Mouse (Mus musculus) urinary bladder, adult 2 months (tissue): Measurements from ENCODE around the gene Arrdc3. TPM values are rescaled to one million over a fixed set of nuclear protein-coding genes. Genes with fewer than 3 reads are reported as not detected.
"Not testable (repeated sequence)": the region's sequence is repeated elsewhere in the genome, so short reads cannot be mapped to it uniquely, and the experiment has no call there.

Source experiments
- DNase-seq: peaks from one replicate; pipeline ENCODE4 v3.0.0; 2022; ENCODE audit warnings: low spot score
- polyA plus RNA-seq: library from polyadenylated mRNA; depleted of rRNA; stranded (reverse); fragments of >200 nt; gene quantifications from 2 replicates; pipeline ENCODE4 v1.2.3, GENCODE M21; 2012; rRNA removed

The Arrdc3 gene
- polyA plus RNA-seq, result 24.6 and 25.6 TPM in 2 replicates

- DNase-seq, result peak; percentile 96
Observed at GRCm38 (mm10) chr13:80883190-80883589, at the start of gene Arrdc3. Arrdc3 (plus strand) TSS chr13:80883384.

DNA sequence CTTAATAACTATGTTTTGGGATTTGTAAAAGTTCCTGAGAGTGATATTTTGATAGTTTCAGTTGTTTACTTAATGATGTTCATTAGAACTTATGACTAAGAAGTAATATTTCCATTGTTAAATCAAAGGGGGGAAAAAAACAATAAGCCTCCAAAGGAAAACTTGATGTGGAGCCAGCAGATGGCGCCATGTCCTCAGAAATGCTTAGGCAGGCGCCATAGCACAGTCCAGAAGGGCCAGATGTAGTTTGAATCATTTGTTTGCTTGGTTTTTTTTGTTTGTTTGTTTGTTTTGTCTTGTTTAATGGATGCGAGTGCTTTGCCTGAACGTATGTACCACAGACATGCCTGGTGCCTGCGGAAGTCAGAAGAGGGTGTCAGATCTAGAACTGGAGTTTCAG lies 21.0 kb upstream of the Arrdc3 start:
- DNase-seq, result peak; percentile 40

- no peak for DNase-seq
Observed at GRCm38 (mm10) chr13:80864195-80864594, 19.0 kb upstream of the Arrdc3 start.

DNA sequence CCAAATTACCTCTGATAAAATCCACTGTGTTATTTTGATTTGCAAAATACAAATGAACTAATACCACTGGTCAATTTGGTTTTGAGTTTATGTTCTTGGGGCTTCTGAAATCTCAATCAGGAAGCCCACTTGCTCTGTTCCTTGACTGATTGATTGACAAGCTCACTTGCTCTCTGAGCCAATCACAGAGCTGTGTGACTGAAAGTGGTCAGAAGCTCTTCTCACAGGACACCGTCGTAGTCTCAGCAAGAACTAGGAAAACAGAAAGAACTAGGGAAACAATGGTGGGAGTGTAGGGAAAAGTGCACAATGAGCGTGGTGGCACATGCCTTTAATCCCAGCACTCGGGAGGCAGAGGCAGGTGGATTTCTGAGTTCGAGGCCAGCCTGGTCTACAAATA lies 8.1 kb upstream of the Arrdc3 start:
- DNase-seq, result no peak

GRCm38 (mm10) chr13:80880756-80881155 lies 2.4 kb upstream of the Arrdc3 start:
- DNase-seq, result no peak

GRCm38 (mm10) chr13:80881722-80882500 lies 1.3 kb upstream of the Arrdc3 start:
- DNase-seq, result no peak

- DNase-seq, result no peak
Observed at GRCm38 (mm10) chr13:80882716-80883135, 458 bp upstream of the Arrdc3 start.

DNA sequence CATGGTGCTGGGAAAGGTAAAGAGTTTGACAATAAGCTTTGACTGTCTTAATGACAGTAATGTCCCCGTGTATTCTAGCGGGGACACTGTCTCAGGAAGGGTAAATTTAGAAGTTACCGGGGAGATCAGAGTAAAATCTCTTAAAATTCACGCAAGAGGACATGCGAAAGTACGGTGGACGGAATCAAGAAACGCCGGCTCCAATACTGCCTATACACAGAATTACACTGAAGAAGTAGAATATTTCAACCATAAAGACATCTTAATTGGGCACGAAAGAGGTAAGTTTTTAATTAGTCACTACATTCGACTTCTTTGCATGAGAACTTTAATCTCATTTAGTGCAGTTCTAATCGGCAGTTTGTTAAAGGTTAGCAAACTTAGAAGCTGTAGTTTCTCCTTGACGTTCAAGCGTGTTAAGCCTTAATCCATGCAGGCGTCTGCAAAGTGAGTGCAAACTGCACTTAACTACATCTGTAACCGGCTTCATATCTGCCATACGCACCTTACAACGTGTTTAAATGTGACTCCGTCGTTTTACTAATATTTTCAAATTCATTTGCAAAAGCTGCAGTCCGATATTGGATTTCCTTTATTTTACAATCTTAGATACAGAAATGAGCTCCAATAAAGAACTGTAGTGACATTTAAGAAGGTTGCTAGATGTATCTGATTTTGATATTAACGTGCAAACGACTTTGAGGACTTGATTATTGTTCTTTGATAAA lies 629 bp downstream of the Arrdc3 start:
- DNase-seq, result no peak

DNA sequence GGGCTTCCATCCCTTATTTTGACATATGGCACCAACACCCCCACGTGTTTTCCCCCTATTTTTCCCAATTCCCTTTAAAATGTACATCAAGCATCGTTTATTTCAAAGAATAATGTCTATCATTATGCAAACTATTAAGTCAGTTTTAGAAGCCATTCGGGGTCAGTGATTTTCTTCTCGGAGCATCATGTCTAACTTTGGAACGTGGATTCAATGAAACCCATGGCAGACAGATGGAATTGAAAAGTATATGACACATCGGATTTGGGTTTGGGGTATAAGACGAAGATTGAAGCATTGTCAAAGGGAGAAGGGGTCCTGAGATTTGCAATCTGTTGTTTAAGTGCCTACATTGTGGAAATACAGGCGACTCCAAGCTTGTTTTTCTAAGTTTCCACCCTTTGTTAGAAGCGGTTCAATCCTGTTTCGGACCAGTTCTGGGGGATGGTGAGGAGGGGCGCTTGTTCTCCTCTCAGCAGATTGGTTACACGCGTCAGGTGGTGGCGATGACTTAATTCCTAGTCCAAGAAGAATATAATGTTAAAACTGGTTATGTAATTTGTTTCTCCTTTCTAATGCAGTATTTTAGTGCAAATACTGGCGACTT lies 1.3 kb downstream of the Arrdc3 start:
- no peak for DNase-seq

- DNase-seq, result peak; percentile 83
Observed at GRCm38 (mm10) chr13:80885103-80885833, 2.1 kb downstream of the Arrdc3 start.

GRCm38 (mm10) chr13:80885834-80886663 lies 2.9 kb downstream of the Arrdc3 start:
- DNase-seq, result peak; percentile 91

GRCm38 (mm10) chr13:80886664-80887210 lies 3.6 kb downstream of the Arrdc3 start:
- no peak for DNase-seq

GRCm38 (mm10) chr13:80887842-80888241 lies 4.7 kb downstream of the Arrdc3 start:
- no peak for DNase-seq

- not testable (repeated sequence) for DNase-seq
Observed at GRCm38 (mm10) chr13:80894928-80895327, 11.7 kb downstream of the Arrdc3 start.

- DNase-seq, result no peak
Observed at GRCm38 (mm10) chr13:80897411-80897810, 14.2 kb downstream of the Arrdc3 start.

GRCm38 (mm10) chr13:80898095-80898494 lies 14.9 kb downstream of the Arrdc3 start:
- no peak for DNase-seq

DNA sequence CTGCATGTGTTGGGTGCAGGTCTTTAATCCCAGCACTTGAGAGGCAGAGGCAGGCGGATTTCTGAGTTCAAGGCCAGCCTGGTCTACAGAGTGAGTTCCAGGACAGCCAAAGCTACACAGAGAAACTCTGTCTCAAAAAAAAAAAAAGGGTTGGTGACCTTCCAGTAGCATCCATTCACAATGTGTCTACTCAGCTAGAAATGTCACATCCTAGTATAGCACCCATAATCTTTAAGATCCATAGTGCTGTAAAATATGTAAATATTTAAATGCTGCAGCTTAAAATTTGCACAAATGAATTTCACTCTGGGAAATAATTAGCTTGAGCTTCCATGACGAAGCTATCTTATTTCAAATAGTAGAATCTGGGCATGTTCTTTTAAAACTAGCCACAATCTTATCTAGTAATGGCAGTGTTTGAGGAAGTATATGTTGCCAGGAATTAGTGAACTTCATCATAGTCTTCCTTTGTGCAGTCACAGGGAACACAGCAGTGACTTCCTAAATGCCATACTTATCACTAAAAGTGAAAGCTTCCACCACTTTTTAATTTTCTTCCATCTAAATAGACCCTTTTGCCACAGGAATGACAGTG lies 16.3 kb downstream of the Arrdc3 start:
- no peak for DNase-seq

DNA sequence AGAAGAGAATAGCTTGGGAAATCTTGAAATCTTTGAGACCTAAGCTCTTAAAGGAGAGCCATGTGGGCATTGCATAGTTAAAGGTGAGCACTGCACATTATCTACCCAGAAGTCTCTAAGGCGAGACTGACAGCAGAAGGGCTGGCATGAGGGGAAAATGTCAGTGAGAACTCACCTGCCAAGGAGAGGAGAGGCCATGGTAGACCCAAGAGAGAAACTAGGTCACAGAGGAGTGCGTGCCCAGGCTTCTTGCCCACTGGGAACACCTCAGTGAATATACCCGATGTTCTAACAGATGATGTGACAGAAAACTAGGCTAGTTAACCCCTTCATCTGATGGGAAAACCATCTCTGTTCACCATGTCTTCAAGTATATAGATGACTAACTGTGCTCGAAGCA lies 18.2 kb downstream of the Arrdc3 start:
- DNase-seq, result no peak

GRCm38 (mm10) chr13:80902796-80903195 lies 19.6 kb downstream of the Arrdc3 start:
- no peak for DNase-seq

DNA sequence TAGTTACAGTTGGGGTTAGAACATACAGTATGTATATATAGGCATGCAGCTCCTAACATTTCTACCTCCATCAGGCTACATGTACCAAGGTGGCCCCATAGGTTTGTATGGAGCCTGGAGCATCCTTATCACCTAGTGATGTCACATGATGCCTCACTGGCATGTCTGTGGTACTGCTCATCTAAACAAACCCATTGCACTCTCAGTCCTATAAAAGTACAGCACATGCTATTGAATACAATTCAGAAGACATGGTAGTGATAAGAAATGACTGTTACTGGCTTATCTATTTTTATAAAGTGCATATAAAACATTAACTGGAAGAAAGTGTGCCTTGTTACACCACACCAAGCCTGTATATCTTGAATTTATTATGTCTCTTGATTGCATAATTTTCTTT lies 30.2 kb downstream of the Arrdc3 start:
- no peak for DNase-seq
